Mouse (Mus musculus): Measurements from ENCODE around the gene Sema3c. TPM values are rescaled to one million over a fixed set of nuclear protein-coding genes. Genes with fewer than 3 reads are reported as not detected.

Sema3c gene
- polyA plus RNA-seq, 1 experiment: 5.6 TPM

DNA sequence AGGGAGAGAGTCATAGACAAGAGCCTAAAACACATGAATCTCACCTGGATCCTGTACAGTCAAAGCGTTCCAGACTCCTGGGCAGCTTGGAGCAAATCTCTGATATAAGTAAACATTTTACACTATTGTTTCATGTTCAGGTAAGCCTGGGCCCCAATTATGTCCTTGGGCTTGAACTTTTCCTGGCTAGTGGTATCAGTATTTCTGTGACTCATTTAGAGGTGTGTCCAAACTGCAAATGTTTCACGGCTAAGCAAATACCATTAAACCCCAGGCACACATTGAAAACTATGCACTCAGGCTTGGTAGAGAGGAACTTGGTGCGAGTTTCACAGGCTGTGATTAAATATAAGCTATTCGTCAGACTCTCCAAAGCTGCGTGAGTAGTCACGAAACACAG, 2.5 kb upstream of the Sema3c start:
- H3K4me1 ChIP-seq (ENCODE audit: control insufficient read depth, insufficient read depth, low read length): no peaks in the 10 kb centered on the region; the same call in 1 of the 2 replicates
- no peak for DNase-seq
- no peak overlapping the region for H3K27ac ChIP-seq (ENCODE audit: insufficient read depth, low read depth, low read length)
- no peaks in the 10 kb centered on the region for H3K36me3 ChIP-seq (ENCODE audit: control insufficient read depth, insufficient read depth, low read length)
- WGBS: 75% methylated on average over 6 of the region's 6 CpGs
- no peak for TF ChIP-seq POLR2A (IDR thresholded peaks at IDR 0.05; ENCODE audit: low read depth, low read length)
- no peak for TF ChIP-seq CTCF (conservative IDR thresholded peaks at IDR 0.05; ENCODE audit: insufficient read depth, insufficient read length, low read depth, low read length)
- no peak overlapping the region for H3K4me3 ChIP-seq (ENCODE audit: insufficient read depth, low read depth, low read length)
- H3K27me3 ChIP-seq (replicated peaks; ENCODE audit: control insufficient read depth, insufficient read depth, low read length): no peaks in the 10 kb centered on the region

DNA sequence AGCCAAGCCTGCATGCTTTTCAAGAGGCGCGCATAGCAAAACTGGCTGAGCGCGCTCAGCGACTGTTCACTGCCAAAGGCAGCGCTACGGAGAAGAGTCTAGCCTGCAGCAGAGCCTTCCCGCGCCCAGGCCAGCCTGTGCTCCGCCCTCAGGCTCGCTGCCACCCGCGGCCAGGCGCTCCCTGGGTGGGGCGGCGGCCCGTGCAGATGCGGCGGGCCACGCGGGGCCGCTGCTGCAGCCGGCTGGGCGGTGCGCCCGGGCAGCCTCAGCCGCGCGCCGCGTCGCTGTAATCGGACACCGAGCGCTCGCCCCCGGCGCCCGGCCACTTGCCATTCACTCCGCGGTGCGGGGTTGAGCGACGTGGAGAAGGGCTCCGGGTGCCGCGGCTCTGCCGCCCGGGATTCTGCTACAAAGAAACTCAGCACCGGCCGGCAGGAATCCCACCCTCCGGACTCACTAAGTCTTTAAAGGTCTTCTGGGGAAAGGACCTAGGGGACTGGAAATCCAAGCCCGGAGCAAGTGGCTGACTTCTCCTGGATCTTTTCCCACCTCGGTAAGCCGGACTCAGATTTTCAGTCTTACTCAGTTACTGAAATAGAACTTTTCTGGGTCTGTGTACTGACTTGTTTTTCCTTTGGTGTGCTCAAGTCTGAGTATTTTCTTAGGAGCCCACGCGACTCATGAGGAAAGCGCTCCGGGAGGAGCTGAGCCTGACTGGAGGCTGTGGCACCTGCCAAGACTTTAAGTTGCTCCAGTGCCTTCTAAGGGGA, 517 bp downstream of the Sema3c start:
- under 1% methylated on average over 59 of the region's 59 CpGs for WGBS
- peak overlapping the region; percentile 75 for H3K4me3 ChIP-seq (ENCODE audit: insufficient read depth, low read depth, low read length)
- DNase-seq: peak; percentile 84

DNA sequence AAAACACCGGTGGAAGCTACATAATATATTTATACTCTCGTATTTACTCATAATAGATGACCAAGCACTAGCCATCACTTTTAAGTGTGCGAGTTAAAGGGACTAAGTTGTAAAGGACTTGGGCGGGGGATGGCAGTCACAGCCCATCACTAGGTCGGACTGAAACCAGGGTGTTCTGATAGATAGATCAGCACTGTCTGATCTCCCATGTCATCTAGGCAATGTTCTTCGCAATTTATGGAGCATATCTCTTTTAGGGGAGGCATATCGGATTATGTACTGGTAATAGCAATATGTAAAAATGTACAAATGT, 1.1 kb downstream of the Sema3c start:
- Histone ChIP-seq H3K4me3 (ENCODE audit: insufficient read depth, low read depth, low read length) (peak overlapping the region; percentile 75), H3K36me3 (ENCODE audit: control insufficient read depth, insufficient read depth, low read length) (no peaks in the 10 kb centered on the region), H3K4me1 (ENCODE audit: control insufficient read depth, insufficient read depth, low read length) (no peaks in the 10 kb centered on the region; the same call in 1 of the 2 replicates), H3K27me3 (replicated peaks; ENCODE audit: control insufficient read depth, insufficient read depth, low read length) (no peaks in the 10 kb centered on the region), H3K27ac (ENCODE audit: insufficient read depth, low read depth, low read length) (peak overlapping the region; percentile 71; the same call in 1 of the 2 replicates)
- peak; percentile 49 for DNase-seq
- WGBS: 12% methylated on average over 7 of the region's 7 CpGs
- no peak for TF ChIP-seq POLR2A (IDR thresholded peaks at IDR 0.05; ENCODE audit: low read depth, low read length)
- TF ChIP-seq CTCF (conservative IDR thresholded peaks at IDR 0.05; ENCODE audit: insufficient read depth, insufficient read length, low read depth, low read length): no peak

More for the DNA sequence above, 517 bp downstream of the Sema3c start:
- peak overlapping the region; percentile 84 for H3K27ac ChIP-seq (ENCODE audit: insufficient read depth, low read depth, low read length)
- H3K4me1 ChIP-seq (ENCODE audit: control insufficient read depth, insufficient read depth, low read length): no peaks in the 10 kb centered on the region; the same call in 1 of the 2 replicates
- no peaks in the 10 kb centered on the region for H3K27me3 ChIP-seq (replicated peaks; ENCODE audit: control insufficient read depth, insufficient read depth, low read length)
- H3K36me3 ChIP-seq (ENCODE audit: control insufficient read depth, insufficient read depth, low read length): no peaks in the 10 kb centered on the region
- no peak for TF ChIP-seq POLR2A (IDR thresholded peaks at IDR 0.05; ENCODE audit: low read depth, low read length)
- no peak for TF ChIP-seq CTCF (conservative IDR thresholded peaks at IDR 0.05; ENCODE audit: insufficient read depth, insufficient read length, low read depth, low read length)

DNA sequence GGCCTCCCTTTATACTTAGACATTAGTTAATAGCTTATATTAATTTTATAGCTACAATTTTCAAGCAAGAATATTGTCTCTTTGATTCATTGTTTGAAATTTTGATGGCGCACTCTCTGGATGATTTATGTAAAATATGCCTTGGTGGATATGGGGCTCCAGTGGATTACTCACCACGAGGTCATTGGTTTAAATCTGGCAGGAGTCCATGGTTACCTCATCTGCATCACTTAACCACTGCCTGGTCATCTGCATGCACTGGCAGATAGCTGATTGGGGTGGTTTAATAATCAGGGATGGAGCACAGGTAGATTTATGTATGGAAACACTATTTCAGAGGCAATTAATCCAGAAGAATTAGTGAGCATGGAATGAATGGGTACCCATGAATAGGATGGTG, 2.0 kb downstream of the Sema3c start:
- no peaks in the 10 kb centered on the region for H3K27me3 ChIP-seq (replicated peaks; ENCODE audit: control insufficient read depth, insufficient read depth, low read length)
- TF ChIP-seq POLR2A (IDR thresholded peaks at IDR 0.05; ENCODE audit: low read depth, low read length): no peak
- TF ChIP-seq CTCF (conservative IDR thresholded peaks at IDR 0.05; ENCODE audit: insufficient read depth, insufficient read length, low read depth, low read length): no peak
- DNase-seq: peak; percentile 40
- 50% methylated on average over 2 of the region's 2 CpGs for WGBS
- no peaks in the 10 kb centered on the region for H3K36me3 ChIP-seq (ENCODE audit: control insufficient read depth, insufficient read depth, low read length)
- no peaks in the 10 kb centered on the region; the same call in 1 of the 2 replicates for H3K4me1 ChIP-seq (ENCODE audit: control insufficient read depth, insufficient read depth, low read length)
- H3K4me3 ChIP-seq (ENCODE audit: insufficient read depth, low read depth, low read length): no peak overlapping the region
- H3K27ac ChIP-seq (ENCODE audit: insufficient read depth, low read depth, low read length): no peak overlapping the region

DNA sequence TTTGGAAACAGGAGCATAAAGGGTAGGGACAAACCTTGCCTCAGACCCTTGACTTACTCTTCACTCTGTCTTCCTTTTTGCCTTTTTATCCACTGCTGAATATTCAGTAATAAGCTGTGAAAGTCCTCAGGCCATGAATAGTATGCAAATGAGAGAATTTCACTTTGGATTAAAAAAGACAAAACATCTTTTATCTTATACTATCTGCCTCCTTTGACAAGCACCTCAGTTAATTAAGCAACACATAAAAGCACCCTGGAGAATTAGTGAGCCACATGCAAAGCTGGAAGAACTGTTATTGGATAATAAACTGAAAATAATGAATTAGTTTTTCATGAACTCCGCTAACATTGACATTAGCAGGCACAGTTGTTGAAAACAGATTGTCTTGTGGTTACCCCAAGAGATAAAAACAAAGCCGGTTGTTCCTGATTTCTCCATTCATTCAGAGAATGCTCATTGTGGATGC, 8.0 kb downstream of the Sema3c start:
- no peak for DNase-seq
- Histone ChIP-seq H3K27ac (ENCODE audit: insufficient read depth, low read depth, low read length) (no peak overlapping the region), H3K4me3 (ENCODE audit: insufficient read depth, low read depth, low read length) (no peak overlapping the region), H3K4me1 (ENCODE audit: control insufficient read depth, insufficient read depth, low read length) (no peaks in the 10 kb centered on the region), H3K36me3 (ENCODE audit: control insufficient read depth, insufficient read depth, low read length) (no peaks in the 10 kb centered on the region), H3K27me3 (replicated peaks; ENCODE audit: control insufficient read depth, insufficient read depth, low read length) (no peaks in the 10 kb centered on the region)
- TF ChIP-seq POLR2A (IDR thresholded peaks at IDR 0.05; ENCODE audit: low read depth, low read length): no peak
- no peak for TF ChIP-seq CTCF (conservative IDR thresholded peaks at IDR 0.05; ENCODE audit: insufficient read depth, insufficient read length, low read depth, low read length)
- 69% methylated on average over 2 of the region's 2 CpGs for WGBS

DNA sequence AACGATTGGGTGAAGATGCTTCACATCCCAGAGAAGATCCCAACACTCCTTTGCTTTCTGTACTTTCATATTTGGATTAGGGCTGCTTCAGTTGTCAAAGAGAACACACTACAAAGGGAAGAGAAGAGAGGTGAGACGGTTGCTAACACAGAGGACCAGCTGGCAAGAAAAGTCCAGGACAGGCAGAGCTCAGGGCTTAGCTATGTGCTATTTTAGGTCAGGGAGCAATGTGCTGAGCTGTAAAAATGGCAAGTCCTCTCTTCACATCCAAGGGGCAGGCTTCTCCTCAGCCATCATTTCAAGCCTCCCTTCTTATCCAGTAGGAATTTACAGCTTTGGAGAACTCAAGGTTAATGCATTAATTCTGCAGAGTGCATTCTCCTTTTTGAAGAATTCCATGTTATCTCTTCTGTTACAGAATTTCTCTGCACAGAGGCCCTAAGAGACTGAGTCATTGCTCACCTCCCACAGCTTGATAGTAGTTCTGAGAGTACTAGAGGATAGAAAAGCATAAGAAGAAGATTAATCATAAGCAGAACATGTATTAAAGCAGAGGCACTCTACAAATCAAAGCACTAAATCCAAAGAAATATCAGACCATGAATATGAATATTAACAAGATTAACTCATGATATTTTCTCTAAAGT, 10.3 kb downstream of the Sema3c start:
- DNase-seq: no peak
- Histone ChIP-seq H3K4me3 (ENCODE audit: insufficient read depth, low read depth, low read length) (no peak overlapping the region), H3K36me3 (ENCODE audit: control insufficient read depth, insufficient read depth, low read length) (no peaks in the 10 kb centered on the region), H3K27ac (ENCODE audit: insufficient read depth, low read depth, low read length) (no peak overlapping the region), H3K27me3 (replicated peaks; ENCODE audit: control insufficient read depth, insufficient read depth, low read length) (no peaks in the 10 kb centered on the region), H3K4me1 (ENCODE audit: control insufficient read depth, insufficient read depth, low read length) (no peaks in the 10 kb centered on the region)
- TF ChIP-seq POLR2A (IDR thresholded peaks at IDR 0.05; ENCODE audit: low read depth, low read length) (no peak), CTCF (conservative IDR thresholded peaks at IDR 0.05; ENCODE audit: insufficient read depth, insufficient read length, low read depth, low read length) (no peak)
- WGBS: 48% methylated on average over 2 of the region's 2 CpGs

DNA sequence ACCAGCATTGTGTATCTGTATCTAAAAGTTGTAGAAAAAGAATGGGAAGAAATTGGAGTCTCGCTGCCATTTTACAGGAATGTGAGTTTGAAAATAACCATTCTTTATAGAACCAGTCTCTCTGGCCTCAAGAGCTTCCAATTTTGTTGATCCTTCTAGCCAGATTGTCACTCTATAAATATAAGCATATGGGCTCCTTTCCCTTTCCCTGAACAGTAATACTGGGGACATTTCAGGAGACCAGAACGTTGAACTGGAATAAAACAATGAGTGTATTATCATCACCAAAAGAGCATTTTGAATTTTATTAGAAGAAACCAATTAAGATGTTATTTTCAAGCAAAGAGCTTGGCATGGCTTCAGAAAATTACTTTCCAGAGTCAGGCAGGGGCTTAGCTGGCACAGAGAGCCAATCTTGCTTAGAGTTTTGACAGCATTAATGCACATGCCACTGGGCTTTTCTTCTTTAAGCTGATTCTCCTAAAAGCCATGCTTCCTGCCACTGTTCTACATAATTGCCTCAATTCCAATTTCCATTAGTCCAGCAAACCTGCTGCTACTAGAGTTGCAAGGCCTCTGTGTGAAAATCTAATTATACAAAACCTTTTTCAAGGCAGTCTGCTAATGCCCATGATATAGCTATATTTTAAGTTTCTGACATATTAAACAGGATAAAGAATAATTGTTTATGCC, 12.6 kb downstream of the Sema3c start:
- Histone ChIP-seq H3K4me1 (ENCODE audit: control insufficient read depth, insufficient read depth, low read length) (no peaks in the 10 kb centered on the region), H3K36me3 (ENCODE audit: control insufficient read depth, insufficient read depth, low read length) (no peaks in the 10 kb centered on the region), H3K27ac (ENCODE audit: insufficient read depth, low read depth, low read length) (no peak overlapping the region), H3K4me3 (ENCODE audit: insufficient read depth, low read depth, low read length) (no peak overlapping the region), H3K27me3 (replicated peaks; ENCODE audit: control insufficient read depth, insufficient read depth, low read length) (no peaks in the 10 kb centered on the region)
- 87% methylated on average over 2 of the region's 2 CpGs for WGBS
- TF ChIP-seq POLR2A (IDR thresholded peaks at IDR 0.05; ENCODE audit: low read depth, low read length) (no peak), CTCF (conservative IDR thresholded peaks at IDR 0.05; ENCODE audit: insufficient read depth, insufficient read length, low read depth, low read length) (no peak)
- no peak for DNase-seq
